Mouse (Mus musculus) thymus, postnatal 0 days (tissue): ENCODE measurements around the gene Adarb1. TPM values are rescaled to one million over a fixed set of nuclear protein-coding genes. Genes with fewer than 3 reads are reported as not detected.
A peak's percentile ranks its signal among the peaks of the same experiment; 100 is the strongest.
"Not testable (repeated sequence)": the region's sequence is repeated elsewhere in the genome, so short reads cannot be mapped to it uniquely, and the experiment has no call there.

ENCODE experiments used
- DNase-seq: peaks from one replicate; pipeline ENCODE4 v3.0.0-alpha.2; 2015; ENCODE audit warnings: low spot score
- polyA plus RNA-seq: library from polyadenylated mRNA; unstranded; fragments of >200 nt; fragmentation: Nextera tagmentation; extraction: Ambion mirVana; gene quantifications from 2 replicates; pipeline ENCODE4 v1.2.1, GENCODE M21; 2015

Gene Adarb1
- polyA plus RNA-seq, 1 experiment from 2014 or later: 1.8 TPM

GRCm38 (mm10) chr10:77321611-77322010 is 96.5 kb downstream of the Adarb1 start:
- DNase-seq: no peak

GRCm38 (mm10) chr10:77321001-77321400 is 97.1 kb downstream of the Adarb1 start:
- DNase-seq: no peak

- DNase-seq: no peak
Observed at GRCm38 (mm10) chr10:77315682-77316081, 102.4 kb downstream of the Adarb1 start.

GRCm38 (mm10) chr10:77314711-77315266 is 103.3 kb downstream of the Adarb1 start:
- no peak for DNase-seq

GRCm38 (mm10) chr10:77308978-77309377 is 109.1 kb downstream of the Adarb1 start:
- DNase-seq: no peak

- DNase-seq: no peak
Observed at GRCm38 (mm10) chr10:77305766-77306165, 112.3 kb downstream of the Adarb1 start.

GRCm38 (mm10) chr10:77304840-77305533 is 113.1 kb downstream of the Adarb1 start:
- DNase-seq: no peak

- DNase-seq: no peak
Observed at GRCm38 (mm10) chr10:77304362-77304761, 113.7 kb downstream of the Adarb1 start.

GRCm38 (mm10) chr10:77300934-77301297 is 117.2 kb downstream of the Adarb1 start:
- DNase-seq: no peak

GRCm38 (mm10) chr10:77300237-77300933 is 117.7 kb downstream of the Adarb1 start:
- no peak for DNase-seq

- DNase-seq: no peak
Observed at GRCm38 (mm10) chr10:77299194-77299593, 118.9 kb downstream of the Adarb1 start.

GRCm38 (mm10) chr10:77298621-77299020 is 119.4 kb downstream of the Adarb1 start:
- DNase-seq: no peak

GRCm38 (mm10) chr10:77294691-77295090 is 123.4 kb downstream of the Adarb1 start:
- DNase-seq: no peak

- DNase-seq: no peak
Observed at GRCm38 (mm10) chr10:77290624-77291366, 127.3 kb downstream of the Adarb1 start.

- no peak for DNase-seq
Observed at GRCm38 (mm10) chr10:77289559-77289958, 128.5 kb downstream of the Adarb1 start.

GRCm38 (mm10) chr10:77288639-77289195 is 129.4 kb downstream of the Adarb1 start:
- DNase-seq: no peak

GRCm38 (mm10) chr10:77287626-77288025 is 130.4 kb downstream of the Adarb1 start:
- no peak for DNase-seq

- no peak for DNase-seq
Observed at GRCm38 (mm10) chr10:77284832-77285231, 133.2 kb downstream of the Adarb1 start.

- peak; percentile 71 for DNase-seq
Observed at GRCm38 (mm10) chr10:77282822-77283221, 135.2 kb downstream of the Adarb1 start.

GRCm38 (mm10) chr10:77282085-77282484 is 136.0 kb downstream of the Adarb1 start:
- DNase-seq: not testable (repeated sequence)

GRCm38 (mm10) chr10:77273798-77274197 is 144.3 kb downstream of the Adarb1 start:
- DNase-seq: no peak
